Mouse (Mus musculus) limb, embryonic 14.5 days (tissue): ENCODE measurements at regions not wholly inside any gene's neighbourhood (a gene's known extent, or its start where the extent isn't known, plus 50 kb on each side); places are given as distances from the start of the nearest gene placed in this dataset.

Experiments
- ATAC-seq: fragments of 200-750 bp; cut with Nextera tagmentation; 2 replicates; pipeline ENCODE4 v1.8.0; 2017; ENCODE audit warnings: low read depth, moderate number of reproducible peaks, moderate TSS enrichment; ENCODE audit not compliant: low FRiP score
- DNase-seq: peaks from one replicate; pipeline ENCODE4 v3.0.0-alpha.2; 2015; ENCODE audit warnings: low spot score
- H3K27ac ChIP-seq: fragments of 300-500 bp; sonication (generic); replicated peaks from 2 replicates; pipeline ENCODE4 v1.5.1; 2014; ENCODE audit warnings: low read depth, mild to moderate bottlenecking, low read length, moderate library complexity, mixed read lengths
- H3K27me3 ChIP-seq: fragments of 300-500 bp; sonication (generic); 2 replicates; pipeline ENCODE4 v1.6.1; 2014; ENCODE audit warnings: low read length, mixed read lengths; ENCODE audit not compliant: control insufficient read depth, insufficient read depth
- H3K36me3 ChIP-seq: fragments of 300-500 bp; sonication (generic); 2 replicates; pipeline ENCODE4 v1.6.1; 2014; ENCODE audit warnings: mild to moderate bottlenecking, low read length, moderate library complexity, mixed read lengths; ENCODE audit not compliant: control insufficient read depth, insufficient read depth
- H3K4me1 ChIP-seq: fragments of 300-500 bp; sonication (generic); 2 replicates; pipeline ENCODE4 v1.6.1; 2014; ENCODE audit warnings: antibody characterized with exemption, low read length, mixed read lengths; ENCODE audit not compliant: control insufficient read depth, insufficient read depth
- H3K4me2 ChIP-seq: fragments of 300-500 bp; sonication (generic); replicated peaks from 2 replicates; pipeline ENCODE4 v1.6.1; 2014; ENCODE audit warnings: low read depth, mild to moderate bottlenecking, low read length, moderate library complexity; ENCODE audit not compliant: severe bottlenecking
- H3K4me3 ChIP-seq: fragments of 300-500 bp; sonication (generic); replicated peaks from 2 replicates; pipeline ENCODE4 v1.5.1; 2014; ENCODE audit warnings: low read length
- H3K9ac ChIP-seq: fragments of 300-500 bp; sonication (generic); 2 replicates; pipeline ENCODE4 v1.6.1; 2014; ENCODE audit warnings: mild to moderate bottlenecking, low read depth, low read length, moderate library complexity; ENCODE audit not compliant: severe bottlenecking
- H3K9me3 ChIP-seq: fragments of 300-500 bp; sonication (generic); 2 replicates; pipeline ENCODE4 v1.6.1; 2016; ENCODE audit warnings: low read length; ENCODE audit not compliant: control insufficient read depth
- POLR2A ChIP-seq: fragments of 200-500 bp; IDR thresholded peaks from 2 replicates; pipeline ENCODE4 v1.8.0; 2012; ENCODE audit warnings: inconsistent platforms, mild to moderate bottlenecking, moderate library complexity, borderline replicate concordance; ENCODE audit not compliant: insufficient read depth, insufficient read length; ENCODE audit errors: extremely low read depth
- WGBS: fragments of 180-500 bp; shearing (Covaris S2); extraction: QIAGEN DNeasy Blood & Tissue Kit; methylation state at CpG from one replicate; pipeline ENCODE4 v1.1.7; 2014; 5-methylcytosine and 5-hydroxymethylcytosine counted together

GRCm38 (mm10) chr10:95086755-95087154 is 142.1 kb upstream of the Plxnc1 start:
- peaks cover 16% of the 10 kb centered on the region for H3K4me1 ChIP-seq
- H3K4me2 ChIP-seq: no peak overlapping the region
- peaks cover 14% of the 10 kb centered on the region; the same call in 1 of the 2 replicates for H3K27me3 ChIP-seq
- H3K27ac ChIP-seq: no peak overlapping the region
- H3K36me3 ChIP-seq: no peaks in the 10 kb centered on the region
- no peaks in the 10 kb centered on the region for H3K9me3 ChIP-seq
- H3K4me3 ChIP-seq: no peak overlapping the region
- DNase-seq (no peak), ATAC-seq (no peak)
- TF ChIP-seq POLR2A: no peak
- 57% methylated on average over 4 of the region's 4 CpGs for WGBS
- no peak overlapping the region for H3K9ac ChIP-seq

DNA sequence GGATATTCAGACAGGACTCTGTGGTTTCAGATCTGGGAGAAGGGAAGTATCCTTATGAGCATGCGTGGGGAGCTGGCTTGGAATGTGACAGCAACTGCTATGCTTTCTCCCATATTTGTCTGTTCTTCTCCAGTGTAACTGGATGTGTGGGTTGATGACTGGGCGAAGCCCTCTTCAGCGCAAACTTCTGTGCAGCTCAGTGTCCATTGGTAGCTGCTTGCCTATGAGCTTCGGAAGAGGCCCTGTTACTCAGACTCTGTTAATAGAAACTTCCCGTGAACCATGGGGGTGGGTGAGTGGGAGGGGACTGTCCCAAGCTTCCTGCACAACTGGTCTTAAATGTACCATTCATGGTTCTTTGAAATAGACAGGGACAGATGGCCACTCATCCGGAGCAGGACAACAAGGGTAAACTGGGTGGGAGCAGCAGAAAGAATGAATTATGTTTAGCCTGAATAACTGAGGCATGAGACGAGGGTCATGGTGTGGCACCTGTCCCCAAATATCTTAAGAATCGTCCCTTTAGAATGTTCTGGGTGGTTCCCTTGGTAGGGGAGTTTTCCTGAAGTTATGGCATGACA is 141.1 kb upstream of the Plxnc1 start:
- TF ChIP-seq POLR2A: no peak
- Histone ChIP-seq H3K27me3 (peaks cover 14% of the 10 kb centered on the region; the same call in 1 of the 2 replicates), H3K9me3 (no peaks in the 10 kb centered on the region), H3K4me3 (no peak overlapping the region), H3K4me1 (peaks cover 16% of the 10 kb centered on the region), H3K36me3 (no peaks in the 10 kb centered on the region), H3K27ac (no peak overlapping the region), H3K4me2 (no peak overlapping the region), H3K9ac (no peak overlapping the region)
- DNase-seq (no peak), ATAC-seq (0 out of 2 replicates have a peak, but pooled peaks have one; percentile 30)
- WGBS: 77% methylated on average over 8 of the region's 8 CpGs

GRCm38 (mm10) chr10:95083341-95084148 is 138.9 kb upstream of the Plxnc1 start:
- DNase-seq (peak; percentile 79), ATAC-seq (peak; percentile 72)
- Histone ChIP-seq H3K27ac (no peak overlapping the region), H3K4me2 (no peak overlapping the region), H3K9me3 (no peaks in the 10 kb centered on the region), H3K36me3 (no peaks in the 10 kb centered on the region), H3K9ac (no peak overlapping the region), H3K4me3 (no peak overlapping the region), H3K4me1 (peaks cover 16% of the 10 kb centered on the region), H3K27me3 (peaks cover 14% of the 10 kb centered on the region; the same call in 1 of the 2 replicates)
- no peak for TF ChIP-seq POLR2A
- 25% methylated on average over 14 of the region's 14 CpGs for WGBS

DNA sequence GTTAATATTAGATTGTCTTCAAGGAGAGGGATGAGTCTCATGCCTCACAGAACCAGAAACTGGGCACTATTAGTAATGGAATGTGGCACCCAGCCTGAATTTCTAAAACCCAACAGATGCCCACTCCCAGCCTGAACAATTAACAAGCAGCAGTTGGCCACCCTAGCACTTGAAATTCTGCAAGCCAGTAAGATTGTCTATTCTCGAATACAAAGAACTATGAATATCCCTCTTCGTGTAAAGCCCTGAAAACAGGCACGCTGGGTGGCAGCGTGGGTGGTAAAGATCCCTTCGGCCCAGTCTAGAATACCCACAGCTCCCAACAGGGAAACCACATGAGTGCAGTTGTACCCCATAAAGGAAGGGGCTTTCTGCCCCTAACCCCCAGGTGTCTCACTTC is 138.0 kb upstream of the Plxnc1 start:
- WGBS: 87% methylated on average over 5 of the region's 5 CpGs
- no peak for TF ChIP-seq POLR2A
- ATAC-seq: no peak

GRCm38 (mm10) chr10:95079979-95080378 is 135.3 kb upstream of the Plxnc1 start:
- Histone ChIP-seq H3K36me3 (no peaks in the 10 kb centered on the region), H3K4me1 (peaks cover 22% of the 10 kb centered on the region), H3K9ac (no peak overlapping the region), H3K4me3 (no peak overlapping the region), H3K27me3 (no peaks in the 10 kb centered on the region), H3K27ac (no peak overlapping the region), H3K4me2 (no peak overlapping the region), H3K9me3 (no peaks in the 10 kb centered on the region)
- 94% methylated on average over 5 of the region's 5 CpGs for WGBS
- TF ChIP-seq POLR2A: no peak
- DNase-seq (no peak), ATAC-seq (no peak)

More for the DNA sequence above, 138.0 kb upstream of the Plxnc1 start:
- H3K27me3 ChIP-seq: peaks cover 12% of the 10 kb centered on the region; the same call in 1 of the 2 replicates
- no peaks in the 10 kb centered on the region for H3K36me3 ChIP-seq
- no peak overlapping the region for H3K9ac ChIP-seq
- H3K4me2 ChIP-seq: no peak overlapping the region
- no peaks in the 10 kb centered on the region for H3K9me3 ChIP-seq
- peaks cover 16% of the 10 kb centered on the region for H3K4me1 ChIP-seq
- DNase-seq: no peak
- H3K27ac ChIP-seq: no peak overlapping the region
- no peak overlapping the region for H3K4me3 ChIP-seq
